ENCODE assay signal across 20 mouse cellular contexts in the genomic region with DNA sequence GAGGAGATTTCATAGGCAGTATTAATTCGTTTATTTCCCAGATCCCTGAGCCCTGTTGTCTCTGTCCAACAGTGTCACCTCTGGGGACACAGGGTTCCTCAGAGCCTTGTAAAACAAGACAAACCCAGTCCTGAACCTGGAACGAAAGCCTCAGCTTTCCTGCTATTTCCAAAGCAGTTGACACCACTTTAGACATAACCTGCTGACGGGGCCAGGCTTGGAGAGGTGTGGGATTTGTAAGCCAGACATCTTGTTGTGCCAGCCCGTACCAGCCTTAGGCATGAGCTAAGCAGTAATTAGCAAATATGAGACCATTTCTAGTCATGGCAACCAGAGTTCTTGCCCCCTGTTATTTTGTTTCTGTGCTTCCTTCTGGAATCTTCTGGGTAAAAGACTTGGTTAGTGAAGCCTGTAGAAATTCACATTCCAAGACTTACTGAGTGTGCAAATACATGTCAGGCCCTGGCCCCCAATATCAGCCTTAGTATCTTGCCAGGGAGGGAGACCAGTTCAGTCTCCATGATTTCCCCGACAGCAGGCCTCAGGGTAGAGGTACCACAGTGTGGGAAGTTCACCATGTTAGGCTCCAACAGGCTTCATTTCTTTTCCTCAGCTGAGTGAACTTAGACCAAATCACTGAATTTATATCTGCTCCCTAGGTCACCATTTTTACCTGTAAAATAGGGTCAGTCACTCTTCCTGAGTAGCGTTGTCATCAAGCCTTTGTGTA. TPM values are rescaled to one million over a fixed set of nuclear protein-coding genes. Genes with fewer than 3 reads are reported as not detected.
DNase-seq lines count a peak whose midpoint lies in the region; ATAC-seq and TF ChIP-seq lines count a peak whose summit lies in the region.
"Had no signal": no experiment of that assay in that cellular context is flagged by ENCODE, and none has a peak within 500 bp of the region (broad histone marks: within the 10 kb centered on the region; RNA-seq: fewer than 3 reads in every experiment).

No protein-coding gene starts in this region.

- no peak overlapping the region for H3K27ac ChIP-seq in cerebellum, adult 2 months (ENCODE audit: insufficient read depth, low read length)
- no peak overlapping the region for H3K27ac ChIP-seq in intestine, embryonic 14.5 days (ENCODE audit: low read depth)
- no peak overlapping the region for H3K27ac ChIP-seq in intestine, embryonic 16.5 days (ENCODE audit: low read length)
- H3K27ac ChIP-seq in hindbrain, embryonic 11.5 days (ENCODE audit: low read depth, low read length), result no peak overlapping the region
- H3K27ac ChIP-seq: hindbrain, embryonic 15.5 days; intestine, embryonic 15.5 days; midbrain, embryonic 10.5 days; neural tube, embryonic 13.5 days; stomach, embryonic 15.5 days had no signal

- ATAC-seq in intestine, embryonic 14.5 days (replicated peaks; ENCODE audit: low FRiP score, low TSS enrichment, low read depth), result no peak
- ATAC-seq in intestine, embryonic 16.5 days, result no peak
- no peak for ATAC-seq in hindbrain, embryonic 11.5 days (ENCODE audit: low FRiP score)
- ATAC-seq: intestine, embryonic 15.5 days; midbrain, embryonic 16.5 days had no signal

- peak; percentile 6 for DNase-seq in cerebellum, adult 9-11 months
- no peak for DNase-seq in cerebellum, adult 2 months
- DNase-seq in intestine, embryonic 14.5 days (ENCODE audit: low spot score), result peak; percentile 35
- DNase-seq in testis, postnatal 10 days (ENCODE audit: low spot score), result peak; percentile 31
- DNase-seq in testis, postnatal 14 days (ENCODE audit: low spot score), result no peak
- DNase-seq in hindbrain, embryonic 11.5 days (ENCODE audit: low spot score), result no peak
- DNase-seq: adrenal gland, postnatal 36 days; cerebellum, adult 18-20 months; kidney, adult 9 months; kidney, postnatal 14 days; layer of hippocampus, postnatal 36 days; lung, postnatal 10 days had no signal

- H3K4me1 ChIP-seq in cerebellum, adult 2 months (ENCODE audit: control insufficient read depth, insufficient read depth, low read length), result peaks cover 22% of the 10 kb centered on the region
- H3K4me1 ChIP-seq in intestine, embryonic 14.5 days (replicated peaks; ENCODE audit: control insufficient read depth, insufficient read depth, low read length), result no peaks in the 10 kb centered on the region
- H3K4me1 ChIP-seq in intestine, embryonic 16.5 days (ENCODE audit: control insufficient read depth, insufficient read depth, low read length), result no peaks in the 10 kb centered on the region
- no peaks in the 10 kb centered on the region; the same call in 1 of the 2 replicates for H3K4me1 ChIP-seq in hindbrain, embryonic 11.5 days (replicated peaks; ENCODE audit: control insufficient read depth, insufficient read depth, low read length)
- H3K4me1 ChIP-seq: intestine, embryonic 15.5 days; stomach, embryonic 15.5 days had no signal

- H3K9ac ChIP-seq in intestine, embryonic 14.5 days (ENCODE audit: low read length), result no peak overlapping the region
- H3K9ac ChIP-seq in intestine, embryonic 16.5 days (ENCODE audit: low read depth, low read length), result no peak overlapping the region
- no peak overlapping the region for H3K9ac ChIP-seq in hindbrain, embryonic 11.5 days (ENCODE audit: low read depth, low read length)
- H3K9ac ChIP-seq: hindbrain, embryonic 15.5 days; intestine, embryonic 15.5 days; neural tube, embryonic 13.5 days; stomach, embryonic 15.5 days had no signal

- H3K36me3 ChIP-seq in intestine, embryonic 14.5 days (ENCODE audit: control insufficient read depth, insufficient read depth, low read length), result peaks cover 17% of the 10 kb centered on the region; the same call in 1 of the 2 replicates
- no peaks in the 10 kb centered on the region; the same call in 1 of the 2 replicates for H3K36me3 ChIP-seq in intestine, embryonic 16.5 days (ENCODE audit: control insufficient read depth, insufficient read depth, low read length)
- H3K36me3 ChIP-seq in hindbrain, embryonic 11.5 days (ENCODE audit: control insufficient read depth, insufficient read depth, low read length), result no peaks in the 10 kb centered on the region

- H3K9me3 ChIP-seq in intestine, embryonic 14.5 days (ENCODE audit: control insufficient read depth, low read length), result no peaks in the 10 kb centered on the region
- H3K9me3 ChIP-seq in intestine, embryonic 16.5 days (ENCODE audit: control insufficient read depth, low read length), result no peaks in the 10 kb centered on the region
- H3K9me3 ChIP-seq in hindbrain, embryonic 11.5 days (ENCODE audit: control insufficient read depth, low read length), result no peaks in the 10 kb centered on the region
- H3K9me3 ChIP-seq: hindbrain, embryonic 15.5 days; intestine, embryonic 15.5 days; midbrain, embryonic 10.5 days; neural tube, embryonic 13.5 days; stomach, embryonic 15.5 days had no signal

- H3K4me2 ChIP-seq in intestine, embryonic 14.5 days (ENCODE audit: low read length), result no peak overlapping the region
- no peak overlapping the region for H3K4me2 ChIP-seq in intestine, embryonic 16.5 days (ENCODE audit: low read depth, low read length)
- no peak overlapping the region for H3K4me2 ChIP-seq in hindbrain, embryonic 11.5 days (replicated peaks; ENCODE audit: low read depth, low read length)
- H3K4me2 ChIP-seq: hindbrain, embryonic 15.5 days; intestine, embryonic 15.5 days; neural tube, embryonic 13.5 days; stomach, embryonic 15.5 days had no signal

- no peak overlapping the region for H3K4me3 ChIP-seq in cerebellum, adult 2 months (replicated peaks; ENCODE audit: insufficient read depth, low read depth, low read length)
- no peak overlapping the region for H3K4me3 ChIP-seq in intestine, embryonic 14.5 days (ENCODE audit: low read depth, low read length)
- no peak overlapping the region for H3K4me3 ChIP-seq in intestine, embryonic 16.5 days (ENCODE audit: low read length)
- no peak overlapping the region for H3K4me3 ChIP-seq in hindbrain, embryonic 11.5 days (ENCODE audit: low read depth, low read length)
- H3K4me3 ChIP-seq: hindbrain, embryonic 15.5 days; intestine, embryonic 15.5 days; midbrain, embryonic 10.5 days; myocyte; neural tube, embryonic 13.5 days; stomach, embryonic 15.5 days had no signal

- TF ChIP-seq CTCF in cerebellum, adult 2 months (IDR thresholded peaks at IDR 0.05; ENCODE audit: borderline replicate concordance, insufficient read depth, low read depth, low read length), result no peak

- no peak for TF ChIP-seq POLR2A in cerebellum, adult 2 months (IDR thresholded peaks at IDR 0.05; ENCODE audit: borderline replicate concordance, insufficient read depth, low read length)

- H3K27me3 ChIP-seq in cerebellum, adult 2 months (ENCODE audit: control insufficient read depth, insufficient read depth, low read length), result no peaks in the 10 kb centered on the region
- H3K27me3 ChIP-seq in intestine, embryonic 14.5 days (replicated peaks; ENCODE audit: control insufficient read depth, insufficient read depth, low read length), result no peaks in the 10 kb centered on the region
- no peaks in the 10 kb centered on the region for H3K27me3 ChIP-seq in intestine, embryonic 16.5 days (replicated peaks; ENCODE audit: control insufficient read depth, insufficient read depth, low read length)
- H3K27me3 ChIP-seq in hindbrain, embryonic 11.5 days (ENCODE audit: control insufficient read depth, insufficient read depth, low read length), result no peaks in the 10 kb centered on the region
- H3K27me3 ChIP-seq: hindbrain, embryonic 15.5 days; intestine, embryonic 15.5 days; neural tube, embryonic 13.5 days; stomach, embryonic 15.5 days had no signal

- 97% methylated on average over 6 of the region's 6 CpGs for WGBS in cerebellum, adult 2 months
- 91% methylated on average over 6 of the region's 6 CpGs for WGBS in intestine, embryonic 14.5 days
- 90% methylated on average over 6 of the region's 6 CpGs for WGBS in intestine, embryonic 16.5 days
- WGBS in hindbrain, embryonic 11.5 days, result 87% methylated on average over 6 of the region's 6 CpGs

RNA-seq across cellular contexts. Expression of a gene that starts 36.0 kb away (rescaled TPM):
- 235 and 254 TPM in 2 replicates for polyA plus RNA-seq in cerebellum, adult 2 months (2012; rRNA removed)
- 28.0 and 29.9 TPM in 2 replicates for polyA plus RNA-seq in intestine, embryonic 14.5 days (2014; fragmentation: Nextera tagmentation; extraction: Ambion mirVana)
- polyA plus RNA-seq in intestine, embryonic 16.5 days (2015; fragmentation: Nextera tagmentation; extraction: Ambion mirVana), result 17.0 and 17.6 TPM in 2 replicates
- 17.2 and 18.4 TPM in 2 replicates for polyA plus RNA-seq in hindbrain, embryonic 11.5 days (2014; fragmentation: Nextera tagmentation; extraction: Ambion mirVana)

Comparison
In these comparisons a context has a peak if more than half of its experiments do, and no peak if none do; other contexts are left out.
1. DNase-seq: peak in cerebellum, adult 9-11 months (single experiment), intestine, embryonic 14.5 days (single experiment) and testis, postnatal 10 days (single experiment); none in cerebellum, adult 2 months (0 of 2), testis, postnatal 14 days (single experiment) and hindbrain, embryonic 11.5 days (single experiment).